Mouse (Mus musculus) lung, embryonic 15.5 days (tissue): ENCODE results near the gene Dstyk. TPM values are rescaled to one million over a fixed set of nuclear protein-coding genes. Genes with fewer than 3 reads are reported as not detected.
A peak's percentile ranks its signal among the peaks of the same experiment; 100 is the strongest.
"Not testable (repeated sequence)": the region's sequence is repeated elsewhere in the genome, so short reads cannot be mapped to it uniquely, and the experiment has no call there.

Source experiments
- ATAC-seq: fragments of 200-750 bp; cut with Nextera tagmentation; 2 replicates; pipeline ENCODE4 v1.8.0; 2017; ENCODE audit warnings: moderate number of reproducible peaks, borderline replicate concordance; ENCODE audit not compliant: low FRiP score, low TSS enrichment; ENCODE audit errors: extremely low read depth
- H3K27ac ChIP-seq: fragments of 300-500 bp; sonication (generic); 2 replicates; pipeline ENCODE4 v1.5.1; 2015; ENCODE audit warnings: moderate library complexity, mild to moderate bottlenecking, inconsistent platforms
- H3K27me3 ChIP-seq: fragments of 300-500 bp; sonication (generic); 2 replicates; pipeline ENCODE4 v1.6.1; 2015; ENCODE audit warnings: inconsistent platforms
- H3K36me3 ChIP-seq: fragments of 300-500 bp; sonication (generic); 2 replicates; pipeline ENCODE4 v1.6.1; 2015; ENCODE audit warnings: inconsistent platforms
- H3K4me1 ChIP-seq: fragments of 300-500 bp; sonication (generic); 2 replicates; pipeline ENCODE4 v1.6.1; 2015; ENCODE audit warnings: inconsistent platforms
- H3K4me2 ChIP-seq: fragments of 300-500 bp; sonication (generic); 2 replicates; pipeline ENCODE4 v1.6.1; 2015; ENCODE audit warnings: inconsistent platforms, mild to moderate bottlenecking, moderate library complexity
- H3K4me3 ChIP-seq: fragments of 300-500 bp; sonication (generic); 2 replicates; pipeline ENCODE4 v1.5.1; 2015; ENCODE audit warnings: mild to moderate bottlenecking, inconsistent platforms
- H3K9ac ChIP-seq: fragments of 300-500 bp; sonication (generic); 2 replicates; pipeline ENCODE4 v1.6.1; 2015; ENCODE audit warnings: inconsistent platforms
- H3K9me3 ChIP-seq: fragments of 300-500 bp; sonication (generic); 2 replicates; pipeline ENCODE4 v1.6.1; 2016; ENCODE audit warnings: inconsistent platforms
- WGBS: fragments of 180-500 bp; shearing (Covaris S2); methylation state at CpG from one replicate; pipeline ENCODE4 v1.1.7; 2015; 5-methylcytosine and 5-hydroxymethylcytosine counted together
- polyA plus RNA-seq: library from polyadenylated mRNA; unstranded; fragments of >200 nt; fragmentation: Nextera tagmentation; extraction: Ambion mirVana; gene quantifications from 2 replicates; pipeline ENCODE4 v1.2.1, GENCODE M21; 2015

Gene Dstyk
- polyA plus RNA-seq, 1 experiment from 2014 or later, result 15.4 TPM

DNA sequence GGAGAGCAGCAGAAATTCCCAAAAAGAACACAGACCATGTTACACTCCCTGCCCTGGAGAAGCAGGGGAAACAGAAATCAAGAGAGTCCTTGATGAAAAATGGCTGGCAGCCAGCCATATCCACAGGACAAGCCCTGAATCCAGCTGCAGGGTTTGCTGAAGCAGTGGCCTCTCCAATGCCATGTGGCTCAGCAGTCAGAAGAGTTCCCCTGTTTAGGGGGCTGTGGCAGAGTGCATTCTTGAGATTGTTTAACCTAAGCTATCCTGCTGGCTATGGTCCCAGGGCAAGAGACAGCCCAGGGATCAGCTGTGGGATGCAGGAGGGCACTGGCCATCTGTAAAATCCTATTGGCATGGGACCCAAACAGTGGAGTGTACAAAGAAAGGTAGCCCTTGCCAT lies 51.6 kb downstream of the Dstyk start:
- no peak; the same call in 1 of the 2 replicates for ATAC-seq
- no peaks in the 10 kb centered on the region for H3K27me3 ChIP-seq
- peaks cover 3% of the 10 kb centered on the region; the same call in 1 of the 2 replicates for H3K36me3 ChIP-seq
- no peak overlapping the region for H3K4me2 ChIP-seq
- no peaks in the 10 kb centered on the region for H3K9me3 ChIP-seq
- H3K27ac ChIP-seq, result no peak overlapping the region
- peaks cover 18% of the 10 kb centered on the region for H3K4me1 ChIP-seq
- no peak overlapping the region for H3K9ac ChIP-seq
- no peak overlapping the region for H3K4me3 ChIP-seq

DNA sequence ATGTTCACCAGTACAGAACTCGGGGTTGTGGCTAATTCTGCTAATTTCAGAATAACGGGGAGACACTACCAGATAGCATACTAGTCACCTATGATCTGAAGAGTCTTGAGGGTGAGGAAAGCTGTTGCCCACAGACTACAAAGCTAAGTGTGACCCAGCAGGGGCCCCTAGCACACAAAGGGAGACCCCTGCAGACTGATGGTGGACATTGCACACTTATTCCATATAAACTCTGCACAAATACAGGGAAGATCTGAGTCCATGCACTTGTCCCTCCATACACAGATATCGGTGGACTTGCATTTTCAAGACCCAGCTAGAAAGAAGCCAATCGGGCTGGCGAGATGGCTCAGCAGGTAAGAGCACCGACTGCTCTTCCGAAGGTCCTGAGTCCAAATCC lies 52.2 kb downstream of the Dstyk start:
- 87% methylated on average over 7 of the region's 7 CpGs for WGBS
- Histone ChIP-seq H3K4me1 (peaks cover 18% of the 10 kb centered on the region), H3K4me3 (no peak overlapping the region), H3K9ac (no peak overlapping the region), H3K9me3 (no peaks in the 10 kb centered on the region), H3K36me3 (no peaks in the 10 kb centered on the region), H3K27ac (no peak overlapping the region), H3K27me3 (no peaks in the 10 kb centered on the region), H3K4me2 (no peak overlapping the region)
- no peak for ATAC-seq

DNA sequence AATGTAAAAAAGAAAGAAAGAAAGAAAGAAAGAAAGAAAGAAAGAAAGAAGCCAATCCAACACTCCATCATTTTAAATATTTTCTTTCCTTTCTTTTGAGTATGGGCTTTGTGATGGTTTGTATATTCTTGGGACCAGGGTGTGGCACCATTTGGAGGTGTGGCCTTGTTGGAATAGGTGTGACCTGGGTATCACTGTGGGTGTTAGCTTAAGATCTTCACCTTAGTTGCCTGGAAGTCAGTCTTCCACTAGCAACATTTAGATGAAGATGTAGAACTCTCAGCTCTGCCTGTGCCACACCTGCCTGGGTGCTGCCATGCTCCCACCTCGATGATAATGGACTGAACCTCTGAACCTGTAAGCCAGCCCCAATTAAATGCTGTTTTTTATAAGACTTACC lies 52.7 kb downstream of the Dstyk start:
- ATAC-seq, H3K4me3 ChIP-seq, H3K9me3 ChIP-seq, H3K4me2 ChIP-seq, H3K27ac ChIP-seq, H3K9ac ChIP-seq, H3K36me3 ChIP-seq, H3K27me3 ChIP-seq: not testable (repeated sequence)
- WGBS, result 89% methylated on average over 1 of the region's 1 CpGs
- H3K4me1 ChIP-seq, result peaks cover 18% of the 10 kb centered on the region

DNA sequence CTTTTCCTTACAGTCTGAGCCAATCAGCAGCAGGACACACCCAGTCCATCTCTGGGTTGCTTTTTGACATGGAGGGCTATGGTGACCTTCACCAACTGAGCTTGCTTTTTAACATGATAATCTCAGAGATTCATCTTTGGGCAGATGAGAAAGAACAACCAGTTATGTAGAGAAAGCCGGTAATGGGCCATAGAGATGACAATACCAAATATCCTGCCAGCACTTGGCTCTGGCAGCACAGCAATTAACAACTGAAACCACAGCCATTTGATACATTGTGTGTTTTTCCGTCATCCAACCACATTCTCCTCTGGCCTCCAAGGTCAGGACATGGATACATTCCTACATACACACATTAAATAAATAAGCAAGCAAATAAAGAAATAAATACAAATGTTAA lies 53.7 kb downstream of the Dstyk start:
- no peak overlapping the region for H3K9ac ChIP-seq
- H3K27me3 ChIP-seq, result no peaks in the 10 kb centered on the region
- no peak overlapping the region for H3K27ac ChIP-seq
- ATAC-seq, result no peak
- H3K4me3 ChIP-seq, result no peak overlapping the region
- H3K4me2 ChIP-seq, result no peak overlapping the region
- H3K4me1 ChIP-seq, result peaks cover 14% of the 10 kb centered on the region
- H3K36me3 ChIP-seq, result no peaks in the 10 kb centered on the region
- 87% methylated on average over 2 of the region's 2 CpGs for WGBS
- H3K9me3 ChIP-seq, result no peaks in the 10 kb centered on the region

DNA sequence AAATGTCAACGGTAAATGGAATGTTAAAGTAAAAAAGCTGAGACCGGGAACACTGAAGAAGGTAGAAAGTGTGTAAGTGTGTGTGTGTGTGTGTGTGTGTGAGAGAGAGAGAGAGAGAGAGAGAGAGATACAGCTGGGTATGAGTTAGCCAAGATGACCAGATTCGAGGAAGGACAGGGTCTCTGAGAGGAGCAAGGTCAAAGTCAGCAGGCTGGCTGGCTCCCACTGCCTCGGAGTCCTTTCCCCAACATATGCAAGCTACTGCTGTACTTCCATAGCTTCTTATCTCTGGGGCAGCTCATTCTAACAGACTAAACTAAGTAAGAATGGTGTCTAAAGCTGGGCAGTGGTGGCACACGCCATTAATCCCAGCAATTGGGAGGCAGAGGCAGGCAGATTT lies 54.1 kb downstream of the Dstyk start:
- Histone ChIP-seq H3K4me3 (no peak overlapping the region), H3K4me1 (peaks cover 13% of the 10 kb centered on the region)
- ATAC-seq, result no peak

DNA sequence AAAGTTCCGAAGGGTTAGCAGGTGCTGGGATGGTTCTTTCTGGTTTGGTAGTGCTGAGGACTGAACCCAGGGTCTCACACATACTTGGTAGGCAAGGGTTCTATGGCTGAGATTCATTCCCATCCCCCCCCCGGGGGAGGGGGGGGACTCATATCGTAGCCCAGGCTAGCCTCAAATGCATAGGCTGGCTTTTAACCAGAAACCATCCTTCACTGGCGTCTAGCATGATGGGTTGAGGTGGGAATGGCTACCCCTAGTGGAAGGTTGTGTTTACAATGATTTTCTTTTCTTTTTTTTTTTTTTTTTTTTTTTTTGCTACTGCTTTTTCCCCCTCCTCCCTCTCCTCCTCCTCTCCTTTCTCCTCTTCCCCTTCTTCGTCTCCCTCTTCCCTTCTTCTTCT lies 55.2 kb downstream of the Dstyk start:
- H3K9me3 ChIP-seq, result no peaks in the 10 kb centered on the region
- H3K4me1 ChIP-seq, result peaks cover 13% of the 10 kb centered on the region
- H3K4me2 ChIP-seq, result no peak overlapping the region
- 48% methylated on average over 5 of the region's 5 CpGs for WGBS
- no peaks in the 10 kb centered on the region for H3K27me3 ChIP-seq
- no peak overlapping the region for H3K27ac ChIP-seq
- no peaks in the 10 kb centered on the region for H3K36me3 ChIP-seq
- ATAC-seq, result no peak
- no peak overlapping the region for H3K9ac ChIP-seq
- no peak overlapping the region for H3K4me3 ChIP-seq

More for the DNA sequence above, 54.1 kb downstream of the Dstyk start:
- Histone ChIP-seq H3K36me3 (no peaks in the 10 kb centered on the region), H3K9me3 (no peaks in the 10 kb centered on the region), H3K27ac (no peak overlapping the region), H3K9ac (no peak overlapping the region), H3K27me3 (no peaks in the 10 kb centered on the region), H3K4me2 (no peak overlapping the region)
- WGBS, result 83% methylated on average over 5 of the region's 5 CpGs

DNA sequence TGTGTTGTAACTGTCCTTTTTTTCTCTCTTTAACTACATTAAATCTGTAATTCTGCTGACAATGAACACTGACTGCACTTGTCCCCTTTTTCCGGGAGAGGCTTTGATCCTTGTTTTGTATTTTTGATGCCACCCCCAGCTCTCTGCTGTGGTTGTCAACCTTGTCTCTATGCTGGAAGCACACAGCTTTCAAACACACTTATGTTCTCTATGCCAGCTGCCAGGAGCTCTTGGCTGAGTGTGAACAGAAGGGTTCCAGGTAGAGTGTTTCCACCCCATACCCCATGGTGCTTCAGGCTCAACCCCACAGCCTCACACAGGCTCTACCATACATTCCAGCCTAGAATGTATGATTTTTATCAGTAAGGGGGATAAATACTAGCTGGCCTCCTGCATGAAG lies 57.1 kb downstream of the Dstyk start:
- Histone ChIP-seq H3K9me3 (no peaks in the 10 kb centered on the region), H3K4me3 (no peak overlapping the region), H3K4me2 (no peak overlapping the region), H3K27me3 (no peaks in the 10 kb centered on the region), H3K36me3 (no peaks in the 10 kb centered on the region), H3K9ac (no peak overlapping the region), H3K27ac (no peak overlapping the region), H3K4me1 (peaks cover 16% of the 10 kb centered on the region)
- WGBS, result 78% methylated on average over 1 of the region's 1 CpGs
- ATAC-seq, result no peak

DNA sequence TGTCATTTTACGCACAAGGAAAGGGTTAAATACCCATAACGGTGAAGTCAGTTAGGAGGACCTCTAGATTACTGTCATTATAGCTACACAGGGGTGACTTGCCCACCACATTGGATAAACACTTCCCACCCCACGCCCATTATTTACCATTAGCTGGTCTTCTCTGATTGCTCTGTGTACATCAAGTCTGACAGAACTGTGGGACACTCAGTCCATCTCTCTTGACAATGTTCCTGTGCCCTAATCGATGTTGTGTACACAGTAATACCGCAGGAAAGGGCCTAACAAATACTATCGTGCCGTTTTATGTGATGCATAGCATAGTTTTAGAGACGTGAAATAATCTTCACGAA lies 59.2 kb downstream of the Dstyk start:
- Histone ChIP-seq H3K27me3 (no peaks in the 10 kb centered on the region), H3K9me3 (no peaks in the 10 kb centered on the region), H3K27ac (peak overlapping the region; percentile 72), H3K4me2 (peak overlapping the region; percentile 69), H3K36me3 (no peaks in the 10 kb centered on the region), H3K9ac (peak overlapping the region; percentile 92), H3K4me3 (peak overlapping the region; percentile 85), H3K4me1 (peaks cover 21% of the 10 kb centered on the region)
- WGBS, result 4% methylated on average over 9 of the region's 9 CpGs
- 0 out of 2 replicates have a peak, but pooled peaks have one; percentile 35 for ATAC-seq

DNA sequence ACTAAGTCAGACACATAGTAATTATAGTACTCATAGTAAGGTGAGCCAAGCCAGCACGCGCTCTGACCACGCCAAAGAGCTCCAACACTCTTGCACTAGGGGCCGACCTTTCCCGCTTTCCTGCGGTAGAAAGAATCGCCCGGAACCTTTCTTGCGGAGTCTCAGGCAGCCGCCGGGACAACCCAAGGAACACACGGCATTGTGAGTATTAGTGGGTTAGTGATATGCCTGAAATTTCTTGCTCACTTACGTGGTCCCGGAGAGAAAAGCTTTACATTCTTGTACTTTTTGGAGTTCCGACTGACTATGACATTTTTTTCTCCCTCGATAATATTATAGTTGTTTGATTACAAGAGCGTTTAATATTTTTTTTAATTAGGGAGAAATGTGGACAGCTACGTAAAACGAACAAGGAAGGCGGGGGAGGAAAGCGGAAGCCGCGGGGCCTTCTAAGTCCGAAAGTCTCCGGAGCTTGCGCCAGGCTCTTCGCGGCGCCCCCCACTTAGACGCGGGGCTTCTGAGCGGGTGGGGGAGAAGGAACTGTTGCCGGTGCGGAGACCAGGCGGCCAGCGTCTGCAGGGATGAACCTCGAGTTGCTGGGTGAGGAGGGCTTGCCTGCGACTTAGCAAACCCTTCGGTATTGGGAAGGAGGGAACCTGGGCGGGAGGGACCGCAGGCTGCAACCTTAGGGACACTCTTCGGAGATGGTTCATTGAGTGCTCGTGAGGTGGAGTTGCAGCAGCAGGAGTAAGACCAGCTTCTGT lies 59.8 kb downstream of the Dstyk start, which contains the start of gene Rbbp5:
Gene Rbbp5, plus strand, starts transcription at position 438 of the 764 bp plus-strand sequence.
- H3K27me3 ChIP-seq, result no peaks in the 10 kb centered on the region
- peak; percentile 86; the same call in 1 of the 2 replicates for ATAC-seq
- H3K9ac ChIP-seq, result peak within 1 kb of the TSS; percentile 92
- H3K4me3 ChIP-seq, result peak within 1 kb of the TSS; percentile 85
- under 1% methylated on average over 43 of the region's 43 CpGs for WGBS
- peak within 1 kb of the TSS; percentile 69 for H3K4me2 ChIP-seq
- H3K36me3 ChIP-seq, result no peaks in the 10 kb centered on the region
- peak within 1 kb of the TSS; percentile 72 for H3K27ac ChIP-seq
- H3K9me3 ChIP-seq, result no peaks in the 10 kb centered on the region
- H3K4me1 ChIP-seq, result peaks cover 22% of the 10 kb centered on the region

DNA sequence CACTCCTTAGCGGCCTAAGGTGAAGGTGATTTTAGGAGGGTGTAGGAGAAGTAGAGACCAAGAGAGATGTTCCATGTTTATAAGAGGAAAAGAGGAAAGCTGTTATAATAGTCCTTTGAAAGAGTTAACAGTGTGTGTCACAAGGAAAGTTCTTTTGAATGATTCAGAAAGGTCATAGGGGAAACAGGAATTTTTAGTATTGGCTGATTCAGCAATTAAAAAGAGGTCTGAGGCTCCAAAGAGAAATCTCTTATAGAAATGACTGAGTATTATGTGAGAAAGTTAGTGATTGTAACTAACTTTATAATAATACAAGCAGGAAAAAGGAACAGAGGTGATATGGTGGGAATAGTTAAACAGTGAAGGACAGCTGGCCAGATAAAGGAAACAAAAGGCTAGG lies 62.1 kb downstream of the Dstyk start:
- no peak for ATAC-seq
- no peak overlapping the region for H3K9ac ChIP-seq
- no peaks in the 10 kb centered on the region for H3K9me3 ChIP-seq
- H3K27me3 ChIP-seq, result no peaks in the 10 kb centered on the region
- WGBS, result 83% methylated on average over 1 of the region's 1 CpGs
- peaks cover 30% of the 10 kb centered on the region for H3K4me1 ChIP-seq
- no peak overlapping the region for H3K4me2 ChIP-seq
- H3K4me3 ChIP-seq, result no peak overlapping the region
- H3K27ac ChIP-seq, result no peak overlapping the region
- no peaks in the 10 kb centered on the region for H3K36me3 ChIP-seq

DNA sequence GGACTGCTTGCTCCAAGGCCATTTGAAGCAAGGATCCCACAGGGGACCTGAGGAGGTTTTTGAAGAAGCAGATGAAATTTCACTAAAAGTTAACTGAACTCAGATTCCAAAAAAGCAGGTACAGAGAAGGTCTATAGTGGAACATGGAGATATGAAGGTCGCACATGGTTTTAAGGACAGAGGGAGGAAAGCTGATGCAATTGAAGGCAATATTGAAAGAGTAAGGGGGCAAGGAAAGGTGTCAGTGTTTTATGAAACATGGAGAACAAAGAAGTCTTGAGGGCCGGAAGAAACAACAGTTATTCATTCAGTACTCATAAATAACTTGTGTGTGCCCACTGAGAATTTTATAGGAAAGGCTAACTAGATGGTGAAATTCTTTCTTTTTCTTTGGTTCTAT lies 64.3 kb downstream of the Dstyk start:
- 90% methylated on average over 2 of the region's 2 CpGs for WGBS
- H3K27me3 ChIP-seq, result no peaks in the 10 kb centered on the region
- peaks cover 24% of the 10 kb centered on the region for H3K4me1 ChIP-seq
- no peak overlapping the region for H3K4me3 ChIP-seq
- no peak for ATAC-seq
- no peak overlapping the region for H3K4me2 ChIP-seq
- no peaks in the 10 kb centered on the region for H3K9me3 ChIP-seq
- H3K9ac ChIP-seq, result no peak overlapping the region
- no peak overlapping the region for H3K27ac ChIP-seq
- peaks cover 9% of the 10 kb centered on the region; the same call in 1 of the 2 replicates for H3K36me3 ChIP-seq

DNA sequence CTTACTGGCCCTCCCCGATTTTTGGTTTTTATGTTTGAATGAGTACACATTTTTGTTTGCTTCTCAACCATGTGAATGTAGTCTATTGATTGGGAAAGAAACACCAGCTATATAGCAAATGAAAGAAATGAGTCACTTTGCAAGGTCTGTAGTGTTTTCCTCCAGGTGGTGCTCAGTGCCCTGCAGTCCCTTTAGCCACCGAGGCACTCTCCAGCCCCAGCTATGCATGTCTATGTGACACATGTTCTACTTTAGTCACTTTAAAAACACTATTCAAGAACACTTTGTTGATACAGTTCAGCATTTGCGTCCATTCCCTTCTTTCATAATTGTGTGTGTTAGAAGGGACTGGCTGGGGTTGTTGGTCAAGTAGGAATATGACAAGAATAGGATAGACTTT lies 65.9 kb downstream of the Dstyk start:
- H3K27me3 ChIP-seq, result no peaks in the 10 kb centered on the region
- ATAC-seq, result no peak

More for the DNA sequence above, 65.9 kb downstream of the Dstyk start:
- Histone ChIP-seq H3K27ac (peak overlapping the region; percentile 27; the same call in 1 of the 2 replicates), H3K4me3 (no peak overlapping the region), H3K36me3 (peaks cover 21% of the 10 kb centered on the region; the same call in 1 of the 2 replicates), H3K4me2 (no peak overlapping the region), H3K9me3 (no peaks in the 10 kb centered on the region), H3K4me1 (peaks cover 19% of the 10 kb centered on the region), H3K9ac (no peak overlapping the region)
- WGBS, result 82% methylated on average over 3 of the region's 3 CpGs
